Mouse (Mus musculus) frontal cortex, adult (tissue): ENCODE data around the gene Runx2.

Experiments
- ATAC-seq: cut with Nextera tagmentation; 2 replicates; pipeline ENCODE4 v1.9.2; 2017; ENCODE audit warnings: mild to moderate bottlenecking, moderate library complexity, mixed read lengths; ENCODE audit not compliant: low TSS enrichment

Gene Runx2

GRCm38 (mm10) chr17:44623707-44624106, 190.9 kb downstream of the Runx2 start:
- no peak for ATAC-seq

GRCm38 (mm10) chr17:44623271-44623670, 191.3 kb downstream of the Runx2 start:
- ATAC-seq, result peak; percentile 64

GRCm38 (mm10) chr17:44620456-44620855, 194.1 kb downstream of the Runx2 start:
- no peak for ATAC-seq

GRCm38 (mm10) chr17:44618691-44619090, 195.9 kb downstream of the Runx2 start:
- 0 out of 2 replicates have a peak, but pooled peaks have one; percentile 15 for ATAC-seq

GRCm38 (mm10) chr17:44618175-44618574, 196.4 kb downstream of the Runx2 start:
- peak; percentile 80 for ATAC-seq

- no peak for ATAC-seq
Measured at GRCm38 (mm10) chr17:44617741-44618140, 196.9 kb downstream of the Runx2 start.

- peak; percentile 72 for ATAC-seq
Measured at GRCm38 (mm10) chr17:44613716-44614715, 200.6 kb downstream of the Runx2 start.

GRCm38 (mm10) chr17:44612641-44613040, 202.0 kb downstream of the Runx2 start:
- no peak for ATAC-seq

- no peak for ATAC-seq
Measured at GRCm38 (mm10) chr17:44612002-44612401, 202.6 kb downstream of the Runx2 start.

- no peak for ATAC-seq
Measured at GRCm38 (mm10) chr17:44611543-44611942, 203.1 kb downstream of the Runx2 start.

GRCm38 (mm10) chr17:44610828-44611227, 203.8 kb downstream of the Runx2 start:
- ATAC-seq, result no peak

GRCm38 (mm10) chr17:44609897-44610641, 204.5 kb downstream of the Runx2 start:
- ATAC-seq, result no peak

GRCm38 (mm10) chr17:44609356-44609755, 205.2 kb downstream of the Runx2 start:
- no peak for ATAC-seq

GRCm38 (mm10) chr17:44608907-44609306, 205.7 kb downstream of the Runx2 start:
- ATAC-seq, result no peak

GRCm38 (mm10) chr17:44607383-44607782, 207.2 kb downstream of the Runx2 start:
- no peak for ATAC-seq

GRCm38 (mm10) chr17:44606245-44606644, 208.4 kb downstream of the Runx2 start:
- ATAC-seq, result no peak

GRCm38 (mm10) chr17:44605749-44606148, 208.8 kb downstream of the Runx2 start:
- ATAC-seq, result no peak

GRCm38 (mm10) chr17:44603170-44603569, 211.4 kb downstream of the Runx2 start:
- no peak for ATAC-seq

GRCm38 (mm10) chr17:44601317-44602021, 213.1 kb downstream of the Runx2 start:
- no peak for ATAC-seq

- ATAC-seq, result no peak
Measured at GRCm38 (mm10) chr17:44599856-44600255, 214.7 kb downstream of the Runx2 start.

- ATAC-seq, result no peak
Measured at GRCm38 (mm10) chr17:44599132-44599531, 215.5 kb downstream of the Runx2 start.
